Mouse (Mus musculus) bone marrow macrophage, adult 2 months (primary cell): ENCODE data around the gene Hist1h3a. TPM values are rescaled to one million over a fixed set of nuclear protein-coding genes. Genes with fewer than 3 reads are reported as not detected.
A peak's percentile ranks its signal among the peaks of the same experiment; 100 is the strongest.

Experiments
- H3K27ac ChIP-seq: 2 replicates; pipeline ENCODE4 v1.5.1; 2012; ENCODE audit warnings: low read depth, low read length; ENCODE audit not compliant: insufficient read depth
- H3K4me1 ChIP-seq: 2 replicates; pipeline ENCODE4 v1.6.1; 2012; ENCODE audit warnings: low read length; ENCODE audit not compliant: control insufficient read depth, insufficient read depth
- H3K4me3 ChIP-seq: 2 replicates; pipeline ENCODE4 v1.5.1; 2012; ENCODE audit warnings: mild to moderate bottlenecking, low read length, moderate library complexity; ENCODE audit not compliant: insufficient read depth
- CTCF ChIP-seq: IDR thresholded peaks from 2 replicates; pipeline ENCODE4 v1.5.1; 2012; ENCODE audit warnings: low read depth, mild to moderate bottlenecking, low read length, moderate library complexity
- POLR2A ChIP-seq: IDR thresholded peaks from 2 replicates; pipeline ENCODE4 v1.6.1; 2012; ENCODE audit warnings: mild to moderate bottlenecking, low read depth, low read length, borderline replicate concordance
- polyA plus RNA-seq: library from polyadenylated mRNA; stranded (reverse); fragments of >200 nt; gene quantifications from 2 replicates; pipeline ENCODE4 v1.2.4, GENCODE M21; 2012; ENCODE audit not compliant: missing spikeins, insufficient read depth, insufficient read length

Hist1h3a gene
- polyA plus RNA-seq, 1 experiment: not detected

GRCm38 (mm10) chr13:23749563-23750121 is 12.5 kb downstream of the Hist1h3a start:
- peaks cover 13% of the 10 kb centered on the region for H3K4me1 ChIP-seq
- TF ChIP-seq CTCF: no peak
- TF ChIP-seq POLR2A: no peak
- H3K27ac ChIP-seq: peak overlapping the region; percentile 4; the same call in 1 of the 2 replicates

GRCm38 (mm10) chr13:23747892-23748288 is 14.3 kb downstream of the Hist1h3a start:
- Histone ChIP-seq H3K4me1 (peaks cover 15% of the 10 kb centered on the region), H3K27ac (peak overlapping the region; percentile 100), H3K4me3 (no peak overlapping the region)
- no peak for TF ChIP-seq POLR2A

More at GRCm38 (mm10) chr13:23749563-23750121, 12.5 kb downstream of the Hist1h3a start:
- no peak overlapping the region for H3K4me3 ChIP-seq

GRCm38 (mm10) chr13:23747081-23747891 is 14.9 kb downstream of the Hist1h3a start:
- H3K4me1 ChIP-seq: peaks cover 15% of the 10 kb centered on the region
- H3K4me3 ChIP-seq: peak overlapping the region; percentile 39; the same call in 1 of the 2 replicates
- peak overlapping the region; percentile 100 for H3K27ac ChIP-seq
- TF ChIP-seq POLR2A: no peak
- no peak for TF ChIP-seq CTCF

- H3K4me3 ChIP-seq: peak within 1 kb of the TSS; percentile 73
- H3K27ac ChIP-seq: peak within 1 kb of the TSS; percentile 100
- H3K4me1 ChIP-seq: peaks cover 20% of the 10 kb centered on the region
Observed at GRCm38 (mm10) chr13:23746201-23747080, 15.7 kb downstream of the Hist1h3a start, which contains the start of gene Hist1h2bb. Hist1h2bb (plus strand) TSS chr13:23746734.

- H3K4me3 ChIP-seq: peak within 1 kb of the TSS; percentile 73
- peak within 1 kb of the TSS; percentile 100 for H3K27ac ChIP-seq
- H3K4me1 ChIP-seq: peaks cover 20% of the 10 kb centered on the region
- TF ChIP-seq POLR2A (no peak), CTCF (no peak)
Observed at GRCm38 (mm10) chr13:23745381-23746161, 16.6 kb downstream of the Hist1h3a start, which contains the start of gene Hist1h3c. Hist1h3c (minus strand) TSS chr13:23745602.

- H3K4me3 ChIP-seq: peak overlapping the region; percentile 54
- H3K27ac ChIP-seq: peak overlapping the region; percentile 72
- peaks cover 16% of the 10 kb centered on the region for H3K4me1 ChIP-seq
- TF ChIP-seq CTCF: no peak
- no peak for TF ChIP-seq POLR2A
Observed at GRCm38 (mm10) chr13:23744421-23745380, 17.5 kb downstream of the Hist1h3a start.

GRCm38 (mm10) chr13:23743963-23744362 is 18.2 kb downstream of the Hist1h3a start:
- H3K4me3 ChIP-seq: no peak overlapping the region
- H3K27ac ChIP-seq: no peak overlapping the region
- peaks cover 14% of the 10 kb centered on the region for H3K4me1 ChIP-seq
- TF ChIP-seq CTCF (no peak), POLR2A (no peak)

- no peak overlapping the region for H3K4me3 ChIP-seq
- H3K27ac ChIP-seq: no peak overlapping the region
- no peak for TF ChIP-seq POLR2A
- no peak for TF ChIP-seq CTCF
- H3K4me1 ChIP-seq: peaks cover 9% of the 10 kb centered on the region
Observed at GRCm38 (mm10) chr13:23743215-23743614, 19.0 kb downstream of the Hist1h3a start.
